Mouse (Mus musculus) neutrophil, adult 65 days (primary cell): ENCODE data around the gene Ankrd45. TPM values are rescaled to one million over a fixed set of nuclear protein-coding genes. Genes with fewer than 3 reads are reported as not detected.

Experiments
- total RNA-seq: library from RNA; stranded (reverse); gene quantifications from 2 replicates; pipeline ENCODE4 v1.2.4, GENCODE M21; 2023

Ankrd45 gene
- not detected in 2 replicates for total RNA-seq

GRCm38 (mm10) chr1:161142531-161143159 lies at the start of gene Ankrd45:
Gene Ankrd45, plus strand, starts transcription at chr1:161142691.

GRCm38 (mm10) chr1:161130726-161131664 lies 11.5 kb upstream of the Ankrd45 start, which contains the start of gene Klhl20:
Gene Klhl20, minus strand, starts transcription at chr1:161131511.

DNA sequence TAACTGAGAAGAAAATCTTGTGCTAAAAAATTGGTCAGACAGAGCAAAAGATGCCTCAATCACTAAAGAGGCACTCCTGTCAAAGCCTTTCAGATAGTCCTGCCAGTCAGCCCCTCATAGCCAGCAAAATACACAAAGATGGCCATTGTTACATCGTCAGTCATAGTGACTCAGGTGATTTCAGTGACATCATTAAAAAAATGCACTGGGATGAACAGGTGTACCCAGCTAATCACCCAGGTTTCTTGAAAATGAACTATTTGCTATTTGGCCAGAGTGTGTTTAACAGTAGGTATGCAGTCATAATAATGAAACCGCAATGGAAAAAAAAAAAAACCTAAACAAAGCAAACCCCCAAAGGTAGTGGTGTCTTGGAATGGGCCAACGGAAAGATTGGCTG lies 16.7 kb downstream of the Ankrd45 start, which contains the start of gene Tex50:
TSS of gene Tex50 (minus strand) at position 101 of the 400 bp plus-strand sequence.

Other genes starting within 250 kb of the Ankrd45 start
- gene Rc3h1, start 236.3 kb upstream of the Ankrd45 start, total RNA-seq: 47.0 and 60.1 TPM in 2 replicates
- gene Serpinc1, start 164.1 kb upstream of the Ankrd45 start, total RNA-seq: 0.52 and 0.98 TPM in 2 replicates
- gene Zbtb37, start 107.8 kb upstream of the Ankrd45 start, total RNA-seq: 11.1 and 22.9 TPM in 2 replicates
- 7.4 and 12.3 TPM in 2 replicates for gene Dars2, start 72.0 kb upstream of the Ankrd45 start, total RNA-seq
- 25.3 and 32.1 TPM in 2 replicates for gene Cenpl, start 72.0 kb upstream of the Ankrd45 start, total RNA-seq
- 9.6 and 11.2 TPM in 2 replicates for gene Klhl20, start 11.2 kb upstream of the Ankrd45 start, total RNA-seq
- not detected in 2 replicates for gene Tex50, start 16.6 kb downstream of the Ankrd45 start, total RNA-seq
- 340 and 352 TPM in 2 replicates for gene Prdx6, start 108.5 kb downstream of the Ankrd45 start, total RNA-seq